Mouse (Mus musculus) neural tube, embryonic 15.5 days (tissue): Measurements from ENCODE around the gene Gm42715. TPM values are rescaled to one million over a fixed set of nuclear protein-coding genes. Genes with fewer than 3 reads are reported as not detected.

Experiments used
- ATAC-seq: fragments of 200-750 bp; cut with Nextera tagmentation; 2 replicates; pipeline ENCODE4 v1.8.0; 2017; ENCODE audit warnings: mild to moderate bottlenecking, moderate TSS enrichment, moderate library complexity; ENCODE audit not compliant: low FRiP score
- H3K27ac ChIP-seq: fragments of 300-500 bp; sonication (generic); replicated peaks from 2 replicates; pipeline ENCODE4 v1.5.1; 2015; ENCODE audit warnings: mild to moderate bottlenecking, inconsistent platforms
- H3K27me3 ChIP-seq: fragments of 300-500 bp; sonication (generic); replicated peaks from 2 replicates; pipeline ENCODE4 v1.6.1; 2015; ENCODE audit warnings: inconsistent platforms
- H3K36me3 ChIP-seq: fragments of 300-500 bp; sonication (generic); 2 replicates; pipeline ENCODE4 v1.6.1; 2015; ENCODE audit warnings: inconsistent platforms
- H3K4me1 ChIP-seq: fragments of 300-500 bp; sonication (generic); 2 replicates; pipeline ENCODE4 v1.6.1; 2015; ENCODE audit warnings: inconsistent platforms
- H3K4me2 ChIP-seq: fragments of 300-500 bp; sonication (generic); 2 replicates; pipeline ENCODE4 v1.6.1; 2015; ENCODE audit warnings: inconsistent platforms, mild to moderate bottlenecking, moderate library complexity
- H3K4me3 ChIP-seq: fragments of 300-500 bp; sonication (generic); replicated peaks from 2 replicates; pipeline ENCODE4 v1.5.1; 2015; ENCODE audit warnings: mild to moderate bottlenecking, inconsistent platforms
- H3K9ac ChIP-seq: fragments of 300-500 bp; sonication (generic); replicated peaks from 2 replicates; pipeline ENCODE4 v1.6.1; 2015; ENCODE audit warnings: mild to moderate bottlenecking, inconsistent platforms
- H3K9me3 ChIP-seq: fragments of 300-500 bp; sonication (generic); replicated peaks from 2 replicates; pipeline ENCODE4 v1.6.1; 2016; ENCODE audit warnings: inconsistent platforms
- WGBS: fragments of 180-500 bp; shearing (Covaris S2); methylation state at CpG from one replicate; pipeline ENCODE4 v1.1.7; 2015; ENCODE audit warnings: mixed read lengths; 5-methylcytosine and 5-hydroxymethylcytosine counted together
- polyA plus RNA-seq: library from polyadenylated mRNA; unstranded; fragments of >200 nt; fragmentation: Nextera tagmentation; extraction: Ambion mirVana; gene quantifications from 2 replicates; pipeline ENCODE4 v1.2.1, GENCODE M21; 2015

Gm42715 gene
- polyA plus RNA-seq, 1 experiment from 2014 or later: 13.3 TPM

DNA sequence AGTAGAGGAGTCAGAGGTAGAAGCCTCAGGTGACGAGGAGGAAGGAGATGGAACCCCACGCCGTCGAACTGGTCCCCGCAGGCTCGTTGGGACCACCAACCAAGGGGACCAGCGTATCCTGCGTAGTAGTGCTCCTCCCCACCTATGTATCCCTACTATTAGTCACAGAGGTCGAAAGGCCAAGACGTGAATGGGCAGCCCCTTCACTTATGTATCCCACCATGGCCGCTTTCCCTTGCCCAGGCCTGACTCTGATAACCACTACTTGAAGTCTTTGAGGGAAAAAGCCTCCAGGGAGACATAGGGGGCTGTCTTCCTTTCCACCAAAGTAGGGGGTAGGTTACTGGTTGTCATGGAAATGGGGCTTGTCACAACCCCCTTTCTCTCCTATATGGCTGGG lies 41.2 kb downstream of the Gm42715 start:
- WGBS: 91% methylated on average over 11 of the region's 11 CpGs

DNA sequence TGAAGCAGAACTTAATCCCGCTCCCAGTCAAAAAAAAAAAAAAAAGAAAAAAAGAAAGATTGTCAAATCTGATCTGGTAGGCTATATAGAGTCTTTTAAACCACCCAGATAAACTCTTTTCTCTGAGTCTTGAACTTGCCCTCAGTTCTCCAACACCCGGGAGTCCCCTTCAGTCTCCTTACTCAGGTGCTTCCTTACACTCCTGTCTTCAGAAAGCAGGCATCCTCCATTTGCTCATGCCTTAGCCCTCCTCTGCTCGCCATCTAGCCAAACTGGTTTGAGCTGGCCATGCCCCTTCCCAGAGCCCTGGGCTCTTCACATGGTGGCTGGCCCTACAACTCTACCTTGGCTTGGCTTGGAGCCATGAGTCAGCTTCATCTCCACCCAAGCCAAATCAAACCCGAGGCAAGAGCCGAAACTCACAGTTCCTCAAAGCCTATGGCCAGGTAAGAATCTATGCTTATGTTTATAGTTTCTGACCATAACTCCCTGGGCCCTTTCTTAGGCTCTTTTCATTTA lies 42.0 kb downstream of the Gm42715 start, which contains the start of gene Tmem265:
TSS of gene Tmem265 (plus strand) at position 51 of the 519 bp plus-strand sequence.
- H3K36me3 ChIP-seq: peaks cover 66% of the 10 kb centered on the region
- H3K4me3 ChIP-seq: no peak within 1 kb of the TSS
- 0 out of 2 replicates have a peak, but pooled peaks cover 7% of the 10 kb centered on the region for H3K4me1 ChIP-seq
- H3K27me3 ChIP-seq: no peaks in the 10 kb centered on the region
- WGBS: 96% methylated on average over 5 of the region's 5 CpGs
- no peaks in the 10 kb centered on the region for H3K9me3 ChIP-seq
- H3K4me2 ChIP-seq: no peak within 1 kb of the TSS
- H3K27ac ChIP-seq: no peak within 1 kb of the TSS
- no peak within 1 kb of the TSS for H3K9ac ChIP-seq
- ATAC-seq: no peak

More for the DNA sequence above, 41.2 kb downstream of the Gm42715 start:
- Histone ChIP-seq H3K9ac (no peak overlapping the region), H3K27ac (no peak overlapping the region), H3K36me3 (peaks cover 67% of the 10 kb centered on the region), H3K9me3 (no peaks in the 10 kb centered on the region), H3K4me1 (0 out of 2 replicates have a peak, but pooled peaks cover 7% of the 10 kb centered on the region), H3K4me2 (no peak overlapping the region), H3K4me3 (no peak overlapping the region), H3K27me3 (no peaks in the 10 kb centered on the region)
- no peak for ATAC-seq

GRCm38 (mm10) chr7:127564381-127565150 lies 45.2 kb downstream of the Gm42715 start:
- peaks cover 51% of the 10 kb centered on the region for H3K36me3 ChIP-seq

DNA sequence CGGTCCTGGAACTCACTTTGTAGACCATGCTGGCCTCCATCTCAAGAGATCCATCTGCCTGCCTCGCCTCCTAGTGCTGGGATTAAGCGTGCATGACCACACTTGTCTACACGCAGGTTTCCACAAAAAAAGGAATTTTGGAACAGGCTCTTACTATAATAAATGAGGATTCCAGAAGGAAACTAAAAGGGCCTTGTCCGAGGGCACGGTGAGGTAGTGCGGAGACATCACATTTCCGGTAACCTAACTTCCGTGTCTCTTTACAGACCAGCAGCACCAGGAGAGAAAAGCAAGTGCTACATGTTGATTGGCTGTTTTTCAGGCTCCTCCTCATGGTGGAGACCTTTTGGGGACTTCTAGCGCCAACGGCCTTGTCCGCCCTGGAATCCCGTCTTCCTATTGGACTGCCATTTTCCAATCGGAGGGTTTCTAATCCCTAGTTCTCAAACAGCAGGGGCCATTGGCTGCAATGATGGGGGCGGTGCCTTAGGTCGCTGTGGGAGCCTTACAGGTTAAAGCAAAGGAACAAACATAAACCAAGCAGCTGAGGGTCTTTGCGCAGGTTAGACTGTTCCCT lies 53.6 kb downstream of the Gm42715 start, which contains the start of gene Phkg2:
TSS of gene Phkg2 (plus strand) at position 446 of the 577 bp plus-strand sequence.
- WGBS: 0% methylated on average over 17 of the region's 17 CpGs
- H3K27me3 ChIP-seq: no peaks in the 10 kb centered on the region
- peak within 1 kb of the TSS; percentile 95 for H3K9ac ChIP-seq
- H3K4me1 ChIP-seq: peaks cover 33% of the 10 kb centered on the region
- H3K9me3 ChIP-seq: no peaks in the 10 kb centered on the region
- H3K4me3 ChIP-seq: peak within 1 kb of the TSS; percentile 74
- peak within 1 kb of the TSS; percentile 94 for H3K4me2 ChIP-seq
- peak within 1 kb of the TSS; percentile 86 for H3K27ac ChIP-seq
- ATAC-seq: peak; percentile 97
- peaks cover 22% of the 10 kb centered on the region for H3K36me3 ChIP-seq

More at GRCm38 (mm10) chr7:127564381-127565150, 45.2 kb downstream of the Gm42715 start:
- Histone ChIP-seq H3K9ac (no peak overlapping the region), H3K4me2 (no peak overlapping the region), H3K27ac (no peak overlapping the region), H3K9me3 (no peaks in the 10 kb centered on the region), H3K4me3 (no peak overlapping the region), H3K4me1 (0 out of 2 replicates have a peak, but pooled peaks cover 7% of the 10 kb centered on the region), H3K27me3 (no peaks in the 10 kb centered on the region)
- WGBS: 69% methylated on average over 6 of the region's 6 CpGs
- ATAC-seq: no peak

GRCm38 (mm10) chr7:127573503-127574008 lies 54.2 kb downstream of the Gm42715 start:
- Histone ChIP-seq H3K9me3 (no peaks in the 10 kb centered on the region), H3K4me1 (peaks cover 33% of the 10 kb centered on the region), H3K27ac (peak overlapping the region; percentile 86), H3K4me3 (peak overlapping the region; percentile 74), H3K4me2 (peak overlapping the region; percentile 94), H3K27me3 (no peaks in the 10 kb centered on the region), H3K36me3 (peaks cover 27% of the 10 kb centered on the region), H3K9ac (peak overlapping the region; percentile 95)
- WGBS: under 1% methylated on average over 23 of the region's 28 CpGs
- no peak; the same call in 1 of the 2 replicates for ATAC-seq

- H3K9me3 ChIP-seq: no peaks in the 10 kb centered on the region
- H3K36me3 ChIP-seq: peaks cover 22% of the 10 kb centered on the region
- peaks cover 33% of the 10 kb centered on the region for H3K4me1 ChIP-seq
- peak overlapping the region; percentile 86 for H3K27ac ChIP-seq
- peak overlapping the region; percentile 94 for H3K4me2 ChIP-seq
- WGBS: 23% methylated on average over 7 of the region's 7 CpGs
- H3K27me3 ChIP-seq: no peaks in the 10 kb centered on the region
- ATAC-seq: no peak
- peak overlapping the region; percentile 74 for H3K4me3 ChIP-seq
- peak overlapping the region; percentile 95 for H3K9ac ChIP-seq
Observed at GRCm38 (mm10) chr7:127574115-127574514, 54.7 kb downstream of the Gm42715 start.

- peaks cover 48% of the 10 kb centered on the region for H3K36me3 ChIP-seq
- ATAC-seq: no peak
- no peak overlapping the region for H3K4me3 ChIP-seq
- H3K4me1 ChIP-seq: peaks cover 10% of the 10 kb centered on the region
- no peak overlapping the region for H3K27ac ChIP-seq
- no peak overlapping the region for H3K9ac ChIP-seq
- H3K9me3 ChIP-seq: no peaks in the 10 kb centered on the region
- no peak overlapping the region for H3K4me2 ChIP-seq
- WGBS: 99% methylated on average over 6 of the region's 6 CpGs
- H3K27me3 ChIP-seq: no peaks in the 10 kb centered on the region
Observed at GRCm38 (mm10) chr7:127583260-127583659, 63.9 kb downstream of the Gm42715 start.

- Histone ChIP-seq H3K36me3 (peaks cover 42% of the 10 kb centered on the region), H3K4me1 (peaks cover 19% of the 10 kb centered on the region), H3K27ac (no peak overlapping the region), H3K4me3 (no peak overlapping the region), H3K9ac (no peak overlapping the region), H3K4me2 (no peak overlapping the region), H3K9me3 (no peaks in the 10 kb centered on the region), H3K27me3 (no peaks in the 10 kb centered on the region)
- no peak for ATAC-seq
- 86% methylated on average over 7 of the region's 7 CpGs for WGBS
Observed at GRCm38 (mm10) chr7:127585031-127585430, 65.6 kb downstream of the Gm42715 start.

DNA sequence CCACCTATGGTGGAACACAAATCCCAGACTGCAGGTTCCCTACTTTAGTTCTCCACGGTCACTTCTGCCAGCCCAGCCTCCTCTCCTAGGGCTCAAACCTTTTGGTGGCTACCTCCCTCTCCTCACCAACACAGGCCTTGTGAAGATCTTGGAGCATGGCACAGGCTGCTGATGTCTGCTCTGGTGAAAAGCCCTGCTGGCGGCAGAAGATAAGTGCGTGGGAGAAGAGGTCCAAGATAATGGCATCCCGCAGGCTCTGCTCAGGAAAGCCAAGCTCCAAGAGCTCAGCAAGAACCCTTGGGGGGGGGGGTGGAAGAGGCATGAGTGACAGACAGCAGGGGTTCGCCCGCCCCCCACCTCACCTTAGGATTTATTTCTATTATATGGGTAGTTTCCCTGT lies 66.8 kb downstream of the Gm42715 start:
- Histone ChIP-seq H3K36me3 (peaks cover 50% of the 10 kb centered on the region), H3K4me1 (peaks cover 25% of the 10 kb centered on the region), H3K27ac (no peak overlapping the region), H3K9ac (no peak overlapping the region), H3K4me2 (no peak overlapping the region), H3K4me3 (no peak overlapping the region), H3K9me3 (no peaks in the 10 kb centered on the region), H3K27me3 (no peaks in the 10 kb centered on the region)
- WGBS: 95% methylated on average over 6 of the region's 6 CpGs
- no peak for ATAC-seq

GRCm38 (mm10) chr7:127587196-127587595 lies 67.8 kb downstream of the Gm42715 start:
- 76% methylated on average over 5 of the region's 5 CpGs for whole genome bisulfite sequencing
- Histone ChIP-seq H3K4me3 (peak overlapping the region; percentile 81; the same call in 1 of the 2 replicates), H3K4me1 (peaks cover 25% of the 10 kb centered on the region), H3K9ac (no peak overlapping the region), H3K9me3 (no peaks in the 10 kb centered on the region), H3K4me2 (peak overlapping the region; percentile 96), H3K36me3 (peaks cover 52% of the 10 kb centered on the region), H3K27me3 (no peaks in the 10 kb centered on the region), H3K27ac (no peak overlapping the region)
- no peak for ATAC-seq

- peaks cover 25% of the 10 kb centered on the region for H3K4me1 ChIP-seq
- WGBS: under 1% methylated on average over 50 of the region's 50 CpGs
- H3K9me3 ChIP-seq: no peaks in the 10 kb centered on the region
- ATAC-seq: peak; percentile 97
- peak within 1 kb of the TSS; percentile 80 for H3K27ac ChIP-seq
- peak within 1 kb of the TSS; percentile 96 for H3K4me2 ChIP-seq
- H3K9ac ChIP-seq: peak within 1 kb of the TSS; percentile 77
- no peaks in the 10 kb centered on the region for H3K27me3 ChIP-seq
- H3K4me3 ChIP-seq: peak within 1 kb of the TSS; percentile 81
- peaks cover 52% of the 10 kb centered on the region for H3K36me3 ChIP-seq
Observed at GRCm38 (mm10) chr7:127588011-127588871, 68.9 kb downstream of the Gm42715 start, which contains the start of the genes Ccdc189 and Rnf40. Gene Ccdc189, minus strand, starts transcription at chr7:127588595. Gene Rnf40, plus strand, starts transcription at chr7:127588767.
